Mouse (Mus musculus) left cerebral cortex, postnatal 4 days (tissue): ENCODE results near the gene Pycr1. TPM values are rescaled to one million over a fixed set of nuclear protein-coding genes. Genes with fewer than 3 reads are reported as not detected.

ENCODE experiments used
- DNase-seq: peaks from one replicate; pipeline ENCODE4 v3.0.0-alpha.2; 2022
- intact Hi-C: fragments of 180-260 bp; cut with DNase I; formaldehyde crosslinking; loops from one replicate; pipeline ENCODE4 v1.15.1; 2025
- total RNA-seq, 2 experiments: library from RNA; stranded (reverse); gene quantifications; 2 replicates each; pipeline ENCODE4 v1.2.3; 2021

Gene Pycr1
- total RNA-seq, 2 experiments from 2014 or later: 6.1 to 8.3 TPM

- DNase-seq: no peak
- intact Hi-C loops: loop anchor here (5.0 kb wide), 1 partner anchor 53 kb away; the partner anchor contains the start of genes Cenpx and Lrrc45
These were observed 16.1 kb upstream of the Pycr1 start for GRCm38 (mm10) chr11:120659509-120660300.

- peak; percentile 77 for DNase-seq
- intact Hi-C loops: no loop called here
These were observed 15.4 kb upstream of the Pycr1 start for GRCm38 (mm10) chr11:120658876-120659410.

- intact Hi-C loops: no loop called here
- DNase-seq: no peak
These were observed 13.7 kb upstream of the Pycr1 start for GRCm38 (mm10) chr11:120657301-120657700.

GRCm38 (mm10) chr11:120654741-120655140, 11.2 kb upstream of the Pycr1 start:
- DNase-seq: no peak
- intact Hi-C loops: no loop called here

- DNase-seq: no peak
- intact Hi-C loops: no loop called here
These were observed 8.3 kb upstream of the Pycr1 start for GRCm38 (mm10) chr11:120651872-120652271.

GRCm38 (mm10) chr11:120648001-120648476, 4.5 kb upstream of the Pycr1 start, which contains the start of gene Myadml2:
Myadml2 (minus strand) TSS chr11:120648158.
- DNase-seq: no peak
- intact Hi-C loops: no loop called here

- DNase-seq: no peak
- intact Hi-C loops: no loop called here
These were observed 3.7 kb upstream of the Pycr1 start for GRCm38 (mm10) chr11:120647047-120647830.

- DNase-seq: no peak
- intact Hi-C loops: no loop called here
These were observed 499 bp downstream of the Pycr1 start for GRCm38 (mm10) chr11:120642939-120643600.

GRCm38 (mm10) chr11:120641869-120642268, 1.7 kb downstream of the Pycr1 start:
- intact Hi-C loops: no loop called here
- no peak for DNase-seq

- no peak for DNase-seq
- intact Hi-C loops: no loop called here
These were observed 2.3 kb downstream of the Pycr1 start for GRCm38 (mm10) chr11:120641255-120641654.

GRCm38 (mm10) chr11:120634810-120635209, 8.8 kb downstream of the Pycr1 start:
- no peak for DNase-seq
- intact Hi-C loops: no loop called here

- intact Hi-C loops: no loop called here
- peak; percentile 94 for DNase-seq
These were observed 9.8 kb downstream of the Pycr1 start, which contains the start of gene Mafg for GRCm38 (mm10) chr11:120633520-120634343. Mafg (minus strand) TSS chr11:120633600.

- peak; percentile 52 for DNase-seq
- intact Hi-C loops: no loop called here
These were observed 10.7 kb downstream of the Pycr1 start for GRCm38 (mm10) chr11:120632559-120633519.

GRCm38 (mm10) chr11:120631726-120632448, 11.7 kb downstream of the Pycr1 start:
- no peak for DNase-seq
- intact Hi-C loops: no loop called here

GRCm38 (mm10) chr11:120630881-120631725, 12.5 kb downstream of the Pycr1 start:
- intact Hi-C loops: no loop called here

GRCm38 (mm10) chr11:120630401-120630871, 13.1 kb downstream of the Pycr1 start:
- no peak for DNase-seq
- intact Hi-C loops: no loop called here

More at GRCm38 (mm10) chr11:120630881-120631725, 12.5 kb downstream of the Pycr1 start:
- no peak for DNase-seq

GRCm38 (mm10) chr11:120629911-120630310, 13.7 kb downstream of the Pycr1 start:
- intact Hi-C loops: loop anchor here (10.0 kb wide), 1 partner anchor 85 kb away; the partner anchor contains the start of genes Cenpx and Lrrc45
- DNase-seq: no peak
